Mouse (Mus musculus) adrenal gland, adult (tissue): ENCODE data around the gene St8sia4.

Source experiments
- DNase-seq, 2 experiments: peaks; one replicate each; pipeline ENCODE4 v3.0.0; 2022 to 2023; ENCODE audit warnings: low spot score in 1 of 2; ENCODE audit not compliant: inconsistent age in 2 of 2

The St8sia4 gene

DNA sequence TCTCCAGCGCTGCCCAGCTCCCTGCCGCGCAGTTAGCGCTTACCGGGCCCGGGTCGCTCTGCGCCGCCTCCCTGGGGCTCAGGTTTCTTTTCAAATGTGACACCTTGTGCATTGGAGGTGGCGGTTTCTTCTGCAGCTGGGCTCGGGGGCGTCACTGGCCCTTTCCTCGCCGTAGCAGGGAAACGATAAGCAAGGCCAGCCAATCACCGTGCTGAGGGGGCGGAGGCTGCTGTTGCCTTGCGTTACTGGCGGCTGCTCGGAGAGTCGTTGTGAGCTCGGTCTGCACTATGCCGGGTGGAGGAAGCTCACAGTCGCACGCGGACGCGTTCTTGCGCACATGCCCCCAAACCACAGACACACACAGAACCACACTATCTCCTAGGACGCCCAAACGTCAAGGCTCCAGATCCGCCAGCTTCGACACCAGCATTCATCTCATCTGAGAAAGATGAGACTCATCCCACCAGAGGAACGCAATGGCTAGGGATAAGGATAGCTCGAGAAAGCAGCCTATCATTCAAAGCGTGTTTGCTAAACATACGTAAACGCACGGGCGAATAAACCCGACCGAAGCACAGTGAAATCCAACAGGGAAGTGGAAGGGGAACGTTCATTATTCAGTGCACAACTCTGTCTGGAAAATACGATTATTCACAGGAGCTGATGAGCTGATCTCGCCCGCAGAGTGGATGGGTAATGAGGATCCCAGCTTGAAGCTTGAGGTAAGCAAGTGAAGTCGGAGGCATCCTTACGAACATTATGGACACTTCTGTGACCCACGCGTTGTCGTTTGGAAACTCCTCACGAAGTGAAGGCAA lies at the start of gene St8sia4:
Gene St8sia4 (minus strand): TSS at position 137 of the 818 bp plus-strand sequence.
- DNase-seq = peak; percentile 63 to 89

- no peak for DNase-seq
These were observed 41.8 kb upstream of the St8sia4 start for GRCm38 (mm10) chr1:95709181-95709580.

- no peak for DNase-seq
These were observed 32.5 kb upstream of the St8sia4 start for GRCm38 (mm10) chr1:95699903-95700302.

GRCm38 (mm10) chr1:95674052-95674451 lies 6.7 kb upstream of the St8sia4 start:
- no peak for DNase-seq

DNA sequence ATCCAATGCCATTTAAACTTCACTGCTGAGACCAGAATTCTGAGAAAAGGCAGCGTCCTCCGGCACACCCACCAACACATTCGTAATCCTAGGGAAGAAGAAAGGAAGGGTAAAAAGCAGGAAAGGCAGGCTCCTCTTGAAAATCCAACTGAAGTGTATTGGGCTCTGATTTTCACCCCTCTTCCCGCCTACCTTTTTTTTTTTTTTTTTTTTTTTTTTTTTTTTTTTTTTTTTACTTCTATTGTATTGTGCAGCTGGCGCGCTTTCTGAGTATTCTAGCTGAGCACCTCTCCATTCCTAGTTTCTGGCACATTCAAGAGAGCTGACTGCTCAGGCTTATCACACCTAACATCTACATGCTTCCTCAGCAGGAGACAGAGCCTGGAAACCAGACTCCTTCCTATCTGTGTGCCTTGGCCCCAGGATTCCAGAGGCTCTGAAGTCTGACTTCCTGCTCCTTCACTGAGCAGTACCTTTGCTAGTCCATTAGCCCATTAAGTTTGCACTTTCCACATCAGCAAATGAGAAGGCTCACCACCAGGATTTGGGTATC lies 958 bp upstream of the St8sia4 start:
- DNase-seq = peak in 1 of 2 experiments; percentile 20

DNA sequence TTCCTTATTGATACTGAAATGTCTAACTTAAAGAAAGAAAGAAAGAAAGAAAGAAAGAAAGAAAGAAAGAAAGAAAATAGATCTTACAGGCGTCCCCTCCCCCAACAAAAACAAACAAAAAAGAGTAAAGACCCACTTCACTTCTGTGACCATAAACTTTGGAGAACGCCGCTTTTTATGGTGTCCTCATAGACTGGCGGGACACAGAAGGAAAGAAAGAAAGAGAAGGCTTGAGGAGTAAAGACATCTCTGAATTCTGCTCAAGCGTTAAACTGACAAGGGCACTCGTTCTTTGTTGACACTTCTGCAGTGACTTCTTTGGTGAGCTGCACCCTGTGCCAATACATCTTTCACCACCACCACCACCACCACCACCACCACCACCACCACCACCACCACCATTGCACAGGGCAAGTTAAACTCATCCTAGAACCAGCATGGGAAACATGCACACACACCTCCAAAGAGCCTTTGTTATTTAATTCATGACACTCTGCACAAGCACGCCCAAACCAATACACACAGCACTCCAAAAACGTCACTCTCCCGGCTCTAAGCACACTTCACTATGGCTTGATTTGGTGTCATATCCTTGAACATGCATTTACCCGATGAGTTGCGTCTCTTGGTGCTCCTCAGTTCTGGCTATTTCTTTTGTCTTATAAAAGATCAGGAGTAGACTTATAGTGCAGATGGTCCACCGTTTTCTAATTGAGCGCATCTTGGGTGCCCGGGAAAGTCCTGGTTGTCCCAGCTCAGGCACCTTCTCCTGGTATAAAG lies 640 bp downstream of the St8sia4 start:
- no peak for DNase-seq

DNA sequence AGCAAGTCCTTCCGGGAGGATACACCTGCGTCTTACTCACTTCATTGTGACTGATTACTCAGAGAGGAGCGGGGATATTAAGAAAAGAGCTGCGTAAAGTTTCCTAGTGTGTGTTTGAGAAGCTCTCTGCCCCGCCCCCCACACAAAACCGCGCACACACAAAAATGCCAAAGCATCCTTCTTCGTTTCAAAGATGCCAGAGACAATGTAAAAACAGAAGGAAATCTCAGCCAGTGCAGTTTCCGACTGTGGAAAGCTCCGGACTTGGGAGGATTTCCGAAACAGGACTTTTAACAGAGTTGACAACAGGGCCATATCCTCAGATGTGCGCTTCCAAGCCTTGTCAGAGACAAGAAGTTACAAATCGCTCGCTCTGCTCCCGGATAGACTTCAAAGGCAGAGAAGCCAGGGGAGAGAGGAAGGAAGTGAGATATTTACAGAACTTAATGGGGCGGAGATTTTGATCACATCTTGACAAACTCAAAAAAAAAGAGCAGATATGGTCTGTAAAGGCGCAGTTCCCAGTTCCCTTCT lies 1.4 kb downstream of the St8sia4 start:
- DNase-seq = peak; percentile 15 to 43

DNA sequence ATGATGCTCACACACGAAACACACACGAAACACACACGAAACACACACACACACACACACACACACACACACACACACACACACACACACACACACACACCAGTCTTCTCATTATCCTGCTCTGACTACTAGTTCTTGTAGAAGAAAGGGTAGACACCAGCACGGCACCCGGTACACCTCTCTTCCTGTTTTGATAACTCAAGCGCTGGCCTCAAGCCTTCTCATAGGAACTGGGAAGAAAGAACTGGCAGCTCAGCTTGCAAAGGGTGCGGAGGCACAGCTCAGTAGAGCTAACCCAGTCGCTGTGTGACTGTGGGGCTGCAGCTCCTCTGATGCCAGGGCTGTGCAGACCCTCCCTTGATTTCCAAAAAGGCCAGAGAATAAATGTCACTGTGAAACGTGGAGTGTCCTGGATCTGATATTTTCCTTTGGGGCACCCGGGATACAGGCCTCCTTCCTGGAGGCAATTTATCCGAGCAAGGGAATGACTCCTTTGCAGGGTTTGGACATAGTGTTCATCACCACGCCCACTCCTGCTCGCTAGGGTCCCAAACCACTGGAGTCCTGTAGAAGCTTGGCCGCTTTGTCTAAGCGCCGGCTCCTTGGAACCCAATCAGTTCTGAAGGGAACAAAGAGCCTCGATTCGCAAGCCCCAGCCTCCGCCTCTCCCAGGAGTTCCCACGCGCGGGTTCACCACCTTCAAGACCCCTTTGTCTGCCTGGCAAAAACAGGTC lies 2.2 kb downstream of the St8sia4 start:
- DNase-seq = peak in 1 of 2 experiments; percentile 26

DNA sequence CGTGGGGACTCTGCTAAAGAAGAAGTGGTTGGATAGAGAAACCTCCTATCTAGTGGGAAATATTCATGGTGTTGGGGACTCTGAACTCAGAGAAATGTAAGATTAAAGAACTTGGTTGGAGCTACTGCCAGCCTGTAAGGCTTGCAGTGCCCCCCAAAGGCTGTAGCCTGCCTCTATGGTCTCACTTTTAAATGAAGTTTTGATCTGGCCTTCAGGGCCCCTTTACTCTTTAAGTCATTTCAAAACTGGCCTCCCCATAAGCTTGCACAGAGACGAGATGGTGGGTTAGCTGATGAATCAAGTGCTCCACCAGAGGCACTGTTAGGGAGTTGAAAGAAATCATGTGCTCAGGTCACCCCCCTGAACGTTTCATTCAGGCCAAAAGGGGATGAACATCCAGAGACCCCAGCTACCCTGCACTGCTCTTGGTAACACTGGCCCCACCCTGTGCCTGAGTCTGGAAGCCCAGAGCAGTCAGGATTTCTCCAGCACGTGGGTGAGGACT lies 3.0 kb downstream of the St8sia4 start:
- peak in 1 of 2 experiments; percentile 18 for DNase-seq

GRCm38 (mm10) chr1:95657051-95657668 lies 10.2 kb downstream of the St8sia4 start:
- no peak for DNase-seq

DNA sequence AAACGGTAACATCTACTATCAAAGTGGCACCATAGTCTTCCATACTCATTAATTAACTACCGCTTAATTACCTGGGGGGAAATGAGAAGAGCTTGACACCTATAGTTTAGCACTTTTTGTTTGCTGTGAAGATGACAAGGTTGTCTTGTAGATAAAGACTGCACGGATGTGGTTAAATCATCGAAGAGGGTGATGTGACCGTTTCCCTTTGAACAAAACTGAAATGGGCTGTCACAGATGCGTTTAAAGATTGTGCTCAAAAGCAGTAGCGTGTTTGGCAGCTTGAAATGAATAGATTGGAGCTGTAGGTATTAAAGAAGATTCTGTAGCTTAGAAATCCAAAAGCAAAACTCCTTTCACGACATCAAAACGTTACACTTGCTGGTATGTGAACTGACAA lies 11.8 kb downstream of the St8sia4 start:
- no peak for DNase-seq

- no peak for DNase-seq
These were observed 13.9 kb downstream of the St8sia4 start for GRCm38 (mm10) chr1:95653445-95653844.

DNA sequence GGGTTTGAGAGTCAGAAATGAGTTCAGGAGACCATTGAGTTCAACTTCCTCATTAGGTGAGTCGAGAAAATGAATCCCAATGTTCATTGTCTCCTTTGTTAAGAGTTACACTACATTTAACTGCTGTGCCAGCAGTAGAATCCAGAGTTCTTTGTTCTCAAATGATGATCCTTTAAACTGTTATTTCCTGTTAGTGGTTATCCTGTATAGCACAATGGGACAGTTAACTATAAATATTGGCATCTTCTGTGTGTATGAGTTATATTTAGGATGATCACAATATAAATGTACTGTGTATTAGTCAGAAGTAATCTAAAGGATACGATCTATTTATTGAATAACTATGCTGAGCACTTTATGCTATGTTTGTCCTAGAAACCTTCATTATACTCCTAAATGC lies 23.1 kb downstream of the St8sia4 start:
- no peak for DNase-seq

GRCm38 (mm10) chr1:95639001-95639400 lies 28.4 kb downstream of the St8sia4 start:
- no peak for DNase-seq

GRCm38 (mm10) chr1:95624376-95624775 lies 43.0 kb downstream of the St8sia4 start:
- DNase-seq = no peak

- DNase-seq = peak in 1 of 2 experiments; percentile 48
These were observed 48.7 kb downstream of the St8sia4 start for GRCm38 (mm10) chr1:95618647-95619046.

DNA sequence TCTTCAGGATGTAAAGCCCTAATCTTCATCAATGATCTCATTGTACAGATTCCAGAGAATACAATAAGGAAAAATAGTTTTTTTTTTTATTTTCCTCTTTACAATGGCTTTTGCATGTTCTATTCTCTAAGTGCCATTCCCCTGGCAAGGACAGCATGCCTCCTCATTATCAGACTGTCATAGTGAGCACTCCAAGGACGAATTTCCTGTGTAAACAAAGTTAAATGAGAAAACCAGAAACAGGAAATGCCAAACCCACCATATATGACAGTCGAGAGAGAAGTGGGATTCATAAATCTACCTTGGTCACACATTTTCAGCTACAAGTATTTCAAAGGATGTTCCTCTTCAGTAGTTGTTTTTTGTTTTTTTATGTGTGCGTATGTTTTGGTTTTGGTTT lies 49.2 kb downstream of the St8sia4 start:
- no peak for DNase-seq

DNA sequence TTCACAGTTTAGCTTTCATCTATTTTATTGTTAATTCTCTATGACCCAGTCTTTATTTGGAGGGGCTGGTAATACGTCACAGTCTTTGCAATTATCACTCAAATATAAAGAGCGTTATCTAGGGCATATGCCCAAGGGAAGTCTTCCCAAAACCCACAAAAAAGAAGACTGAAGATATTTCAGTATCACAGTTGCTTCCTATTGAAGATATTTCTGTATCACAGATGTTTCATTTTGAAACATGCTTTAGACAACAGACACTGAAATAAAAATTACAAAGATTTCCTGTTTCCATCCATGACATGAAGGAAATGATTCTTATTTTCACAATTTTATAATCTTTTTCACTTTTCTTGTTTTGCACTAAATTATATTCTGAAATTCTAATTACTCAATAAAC lies 57.4 kb downstream of the St8sia4 start:
- DNase-seq = no peak

DNA sequence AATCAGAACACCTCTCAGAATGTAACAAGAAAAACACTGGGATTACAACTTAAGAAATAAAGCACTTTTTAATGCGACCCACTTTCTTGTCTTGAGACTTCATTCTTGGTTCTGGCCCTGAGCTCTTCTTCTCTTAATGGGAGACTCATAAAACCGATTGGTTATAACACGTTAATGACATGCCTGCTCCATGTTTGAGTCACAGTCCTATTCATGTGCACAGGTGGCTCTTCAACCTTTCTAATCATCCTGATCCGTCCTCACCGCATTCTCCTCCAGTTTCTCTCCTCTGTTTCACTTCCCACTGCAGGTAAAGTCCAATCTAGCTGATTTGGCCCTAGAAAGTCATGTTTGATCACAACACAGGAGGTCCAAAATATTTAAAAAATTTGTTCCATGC lies 58.3 kb downstream of the St8sia4 start:
- DNase-seq = no peak

DNA sequence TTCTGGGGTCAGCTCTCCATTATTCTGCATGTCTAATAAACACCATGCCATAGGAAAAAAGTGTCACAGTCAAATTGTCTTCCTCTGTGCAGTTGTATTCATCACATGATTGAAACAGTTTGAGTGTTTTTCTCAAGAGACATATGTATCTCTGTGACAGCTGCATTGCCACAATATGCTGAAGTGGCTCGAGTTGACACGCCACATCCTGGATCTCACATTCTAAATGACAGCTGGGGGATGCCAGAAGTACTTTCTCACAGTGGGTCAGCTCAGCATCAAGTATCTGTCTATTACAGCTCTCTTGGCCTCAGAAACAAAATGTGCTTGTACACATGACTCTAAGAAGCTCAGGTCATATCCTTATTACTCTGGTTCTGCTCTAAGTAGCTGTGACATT lies 61.9 kb downstream of the St8sia4 start:
- no peak for DNase-seq
